Mouse (Mus musculus): Measurements from ENCODE around the gene Ms4a5. TPM values are rescaled to one million over a fixed set of nuclear protein-coding genes. Genes with fewer than 3 reads are reported as not detected.

The Ms4a5 gene
- polyA plus RNA-seq, 1 experiment from 2014 or later = not detected

DNA sequence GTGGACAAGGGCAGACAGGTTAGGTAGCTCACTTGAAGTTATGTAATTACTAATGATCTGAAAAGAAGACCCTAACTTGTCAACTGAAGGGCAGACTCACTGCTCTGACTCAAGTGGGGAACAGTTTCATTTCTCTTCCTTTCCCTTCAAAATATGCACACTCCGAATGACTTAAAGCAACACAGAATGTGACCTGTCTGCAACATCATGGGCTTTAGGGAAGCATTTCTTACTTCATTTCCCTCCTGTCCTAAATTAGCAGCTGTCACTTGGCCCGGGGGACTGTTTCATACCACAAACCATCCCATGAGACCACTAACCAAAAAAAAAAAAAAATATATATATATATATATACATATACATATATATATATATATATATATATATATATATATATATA lies 22.2 kb downstream of the Ms4a5 start:
- Histone ChIP-seq H3K9me3 (ENCODE audit: low read depth, low read length) (no peaks in the 10 kb centered on the region), H3K4me1 (ENCODE audit: insufficient read depth) (no peaks in the 10 kb centered on the region), H3K27me3 (ENCODE audit: insufficient read depth, low read length) (no peaks in the 10 kb centered on the region), H3K27ac (ENCODE audit: low read depth) (no peak overlapping the region), H3K4me3 (ENCODE audit: low read depth, low read length) (no peak overlapping the region), H3K9ac (no peak overlapping the region), H3K36me3 (ENCODE audit: insufficient read depth) (no peaks in the 10 kb centered on the region), H3K4me2 (no peak overlapping the region)
- WGBS = 85% methylated on average over 2 of the region's 2 CpGs
- DNase-seq = no peak
- ATAC-seq (ENCODE audit: insufficient read depth) = no peak
- no peak for TF ChIP-seq CTCF (IDR thresholded peaks at IDR 0.05; ENCODE audit: low read depth)

DNA sequence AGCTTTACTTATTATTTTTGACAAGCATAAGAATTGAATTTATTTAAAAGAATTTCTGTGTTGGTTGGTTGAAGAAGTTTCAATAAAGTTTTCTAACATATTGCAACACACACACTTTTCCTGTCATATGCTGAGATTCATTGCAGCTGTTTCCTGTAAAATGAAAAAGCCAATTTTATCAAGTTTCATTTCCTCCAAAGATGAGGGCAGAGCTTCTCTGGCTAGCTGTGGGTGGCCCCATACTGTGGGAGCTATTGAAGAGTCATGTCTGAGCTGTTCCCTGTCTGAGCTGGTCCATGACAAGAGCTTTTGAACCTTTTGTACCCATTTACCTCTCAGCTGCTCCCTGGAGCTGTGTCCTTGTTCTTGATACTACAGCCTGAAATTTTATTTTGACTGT lies 39.4 kb downstream of the Ms4a5 start:
- DNase-seq = peak; percentile 24
- Histone ChIP-seq H3K9ac (no peak overlapping the region), H3K36me3 (ENCODE audit: insufficient read depth) (no peaks in the 10 kb centered on the region), H3K9me3 (ENCODE audit: low read depth, low read length) (no peaks in the 10 kb centered on the region), H3K27me3 (ENCODE audit: insufficient read depth, low read length) (no peaks in the 10 kb centered on the region), H3K27ac (ENCODE audit: low read depth) (no peak overlapping the region), H3K4me3 (ENCODE audit: low read depth, low read length) (no peak overlapping the region), H3K4me2 (no peak overlapping the region), H3K4me1 (ENCODE audit: insufficient read depth) (no peaks in the 10 kb centered on the region)
- ATAC-seq (ENCODE audit: insufficient read depth) = no peak
- TF ChIP-seq CTCF (IDR thresholded peaks at IDR 0.05; ENCODE audit: low read depth) = no peak

DNA sequence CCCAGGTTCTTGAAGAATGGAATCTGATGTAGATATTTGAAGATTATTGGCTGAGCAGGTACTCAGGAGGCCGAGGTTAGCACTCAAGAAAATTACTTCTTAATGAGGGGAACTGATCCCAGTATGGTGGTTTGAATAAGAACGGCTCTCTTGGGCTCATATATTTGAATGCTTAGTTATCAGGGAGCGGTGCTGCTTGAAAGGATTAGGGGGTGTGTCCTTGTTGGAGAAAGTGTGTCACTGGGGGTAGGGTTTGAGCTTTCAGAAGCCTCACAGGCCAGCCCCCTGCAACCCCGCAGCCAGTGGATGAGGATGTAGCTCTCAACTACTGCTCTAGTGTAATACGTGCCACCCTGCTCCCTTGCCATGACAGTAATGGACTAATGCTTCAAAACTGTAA lies 41.1 kb downstream of the Ms4a5 start:
- H3K9me3 ChIP-seq (ENCODE audit: low read depth, low read length) = no peaks in the 10 kb centered on the region

DNA sequence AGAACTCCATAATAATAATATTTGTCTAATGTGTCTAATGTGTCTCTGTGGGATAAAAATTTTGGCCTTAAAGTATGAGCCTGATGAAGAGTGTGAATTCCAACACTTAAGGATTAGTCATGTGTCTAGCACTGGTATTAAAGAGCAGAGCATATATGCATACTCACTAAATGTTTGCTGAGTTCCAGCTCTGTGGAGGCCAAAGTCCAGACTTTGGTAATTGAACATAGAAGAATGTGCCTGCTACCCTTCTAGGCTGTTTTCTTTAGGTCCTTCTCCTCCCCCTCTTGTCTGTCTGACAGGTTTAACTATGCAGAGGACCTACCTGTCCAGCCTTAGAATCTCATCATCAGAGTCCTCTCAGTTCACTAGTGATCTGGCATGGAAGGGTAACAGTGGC lies 47.9 kb downstream of the Ms4a5 start:
- H3K27ac ChIP-seq (ENCODE audit: low read depth) = no peak overlapping the region
- H3K9me3 ChIP-seq (ENCODE audit: low read depth, low read length) = no peaks in the 10 kb centered on the region
- DNase-seq = no peak
- no peaks in the 10 kb centered on the region for H3K27me3 ChIP-seq (ENCODE audit: insufficient read depth, low read length)
- no peak for TF ChIP-seq CTCF (IDR thresholded peaks at IDR 0.05; ENCODE audit: low read depth)
- H3K9ac ChIP-seq = no peak overlapping the region
- no peak overlapping the region for H3K4me2 ChIP-seq
- no peak for ATAC-seq (ENCODE audit: insufficient read depth)
- H3K36me3 ChIP-seq (ENCODE audit: insufficient read depth) = no peaks in the 10 kb centered on the region
- H3K4me1 ChIP-seq (ENCODE audit: insufficient read depth) = no peaks in the 10 kb centered on the region
- H3K4me3 ChIP-seq (ENCODE audit: low read depth, low read length) = no peak overlapping the region

More for the DNA sequence above, 41.1 kb downstream of the Ms4a5 start:
- no peak for TF ChIP-seq CTCF (IDR thresholded peaks at IDR 0.05; ENCODE audit: low read depth)
- H3K36me3 ChIP-seq (ENCODE audit: insufficient read depth) = no peaks in the 10 kb centered on the region
- WGBS = 57% methylated on average over 5 of the region's 5 CpGs
- no peak overlapping the region for H3K9ac ChIP-seq
- H3K27ac ChIP-seq (ENCODE audit: low read depth) = no peak overlapping the region
- no peaks in the 10 kb centered on the region for H3K27me3 ChIP-seq (ENCODE audit: insufficient read depth, low read length)
- no peak for ATAC-seq (ENCODE audit: insufficient read depth)
- H3K4me2 ChIP-seq = no peak overlapping the region
- no peak overlapping the region for H3K4me3 ChIP-seq (ENCODE audit: low read depth, low read length)
- no peaks in the 10 kb centered on the region for H3K4me1 ChIP-seq (ENCODE audit: insufficient read depth)
- DNase-seq = no peak

DNA sequence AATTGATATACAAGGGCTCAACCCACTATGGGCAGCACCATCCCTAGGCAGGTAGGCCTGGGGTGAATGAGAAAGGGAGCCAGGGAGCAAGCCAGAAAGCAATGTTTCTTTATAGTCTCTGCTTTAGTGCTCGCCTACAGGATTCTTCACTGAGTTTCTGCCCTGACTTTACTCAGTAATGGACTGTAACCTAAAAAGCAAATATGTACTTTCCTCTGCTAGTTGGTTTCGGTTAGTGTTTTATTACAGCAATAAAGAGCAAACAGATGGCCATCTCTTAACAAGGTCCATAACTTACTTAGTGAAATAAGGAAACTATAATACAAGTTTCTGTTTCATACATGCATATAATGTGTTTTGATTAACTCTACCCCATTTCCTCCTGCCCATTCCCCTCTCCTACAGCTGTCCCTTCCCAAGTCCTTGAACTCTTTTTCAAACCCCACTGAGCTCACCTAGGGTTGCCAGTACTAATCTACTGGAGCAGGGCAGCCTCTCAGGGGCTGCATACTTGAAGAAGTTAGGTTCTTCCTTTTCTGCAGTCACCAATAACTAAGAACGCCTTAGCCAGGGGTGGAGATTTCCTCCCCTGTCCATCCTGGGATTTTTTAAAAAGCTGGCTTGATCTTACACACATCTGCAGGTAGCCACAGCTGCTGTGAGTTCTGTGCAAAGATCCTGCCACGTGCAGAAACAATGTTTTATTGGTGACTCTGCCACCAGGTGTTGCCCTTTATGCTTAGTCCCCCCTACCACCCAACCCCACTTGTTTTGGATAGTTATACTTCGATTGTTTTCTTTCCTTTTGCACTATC lies 48.5 kb downstream of the Ms4a5 start:
- no peak for TF ChIP-seq CTCF (IDR thresholded peaks at IDR 0.05; ENCODE audit: low read depth)
- Histone ChIP-seq H3K36me3 (ENCODE audit: insufficient read depth) (no peaks in the 10 kb centered on the region), H3K27me3 (ENCODE audit: insufficient read depth, low read length) (no peaks in the 10 kb centered on the region), H3K27ac (ENCODE audit: low read depth) (no peak overlapping the region), H3K4me1 (ENCODE audit: insufficient read depth) (no peaks in the 10 kb centered on the region), H3K4me2 (no peak overlapping the region), H3K4me3 (ENCODE audit: low read depth, low read length) (no peak overlapping the region), H3K9ac (no peak overlapping the region), H3K9me3 (ENCODE audit: low read depth, low read length) (no peaks in the 10 kb centered on the region)
- DNase-seq = no peak
- no peak for ATAC-seq (ENCODE audit: insufficient read depth)
- 57% methylated on average over 5 of the region's 5 CpGs for WGBS

DNA sequence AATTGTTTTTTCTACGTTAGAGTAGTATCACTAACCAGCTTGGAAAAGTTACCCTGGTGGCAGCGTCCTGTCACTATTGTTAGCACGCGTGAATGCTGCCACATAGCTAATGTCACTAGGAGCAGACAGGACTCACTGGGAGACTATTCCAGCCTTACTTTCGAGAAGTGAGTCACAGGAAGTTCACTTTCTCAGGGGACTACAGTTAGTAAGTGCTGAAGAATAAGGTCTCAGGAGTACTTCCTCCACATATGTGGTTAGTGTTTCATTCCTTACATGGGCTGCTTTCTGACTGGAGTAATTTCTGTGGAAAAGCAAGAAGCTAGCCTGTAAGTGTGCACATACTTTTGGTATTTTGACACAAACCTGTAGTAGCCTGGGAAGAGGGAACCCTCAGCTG lies 49.4 kb downstream of the Ms4a5 start:
- H3K4me1 ChIP-seq (ENCODE audit: insufficient read depth) = no peaks in the 10 kb centered on the region
- no peak overlapping the region for H3K9ac ChIP-seq
- DNase-seq (no peak), ATAC-seq (ENCODE audit: insufficient read depth) (no peak)
- TF ChIP-seq CTCF (IDR thresholded peaks at IDR 0.05; ENCODE audit: low read depth) = no peak
- no peaks in the 10 kb centered on the region for H3K27me3 ChIP-seq (ENCODE audit: insufficient read depth, low read length)
- no peaks in the 10 kb centered on the region for H3K36me3 ChIP-seq (ENCODE audit: insufficient read depth)
- WGBS = 77% methylated on average over 5 of the region's 5 CpGs
- no peak overlapping the region for H3K4me2 ChIP-seq
- H3K27ac ChIP-seq (ENCODE audit: low read depth) = no peak overlapping the region
- H3K9me3 ChIP-seq (ENCODE audit: low read depth, low read length) = no peaks in the 10 kb centered on the region
- H3K4me3 ChIP-seq (ENCODE audit: low read depth, low read length) = no peak overlapping the region

DNA sequence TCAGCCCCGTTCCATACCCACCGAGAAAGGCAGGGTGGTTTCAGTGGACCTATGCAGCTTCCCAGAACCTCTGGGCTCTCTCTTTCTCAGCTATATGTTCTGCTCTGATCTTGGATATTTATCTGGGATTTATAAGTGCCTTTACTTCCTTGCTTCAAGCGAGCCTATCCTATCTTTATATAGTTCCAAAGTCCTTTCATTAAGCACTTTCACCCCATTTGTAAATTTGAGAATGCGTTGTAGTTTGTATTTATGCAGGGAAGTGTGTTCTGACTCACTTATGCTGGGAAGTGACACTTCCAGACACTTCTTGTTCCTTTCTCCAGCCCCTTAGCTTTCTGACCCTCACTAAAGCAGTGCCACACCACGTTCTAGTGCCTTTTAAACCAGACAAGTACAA lies 51.3 kb downstream of the Ms4a5 start, which contains the start of gene Ms4a12:
Ms4a12 (minus strand) TSS at position 101 of the 400 bp plus-strand sequence.
- no peaks in the 10 kb centered on the region for H3K36me3 ChIP-seq (ENCODE audit: insufficient read depth)
- H3K4me2 ChIP-seq = no peak within 1 kb of the TSS
- TF ChIP-seq CTCF (IDR thresholded peaks at IDR 0.05; ENCODE audit: low read depth) = no peak
- no peak for ATAC-seq (ENCODE audit: insufficient read depth)
- 51% methylated on average over 5 of the region's 5 CpGs for WGBS
- no peak within 1 kb of the TSS for H3K4me3 ChIP-seq (ENCODE audit: low read depth, low read length)
- H3K9ac ChIP-seq = no peak within 1 kb of the TSS
- DNase-seq = no peak
- no peak within 1 kb of the TSS for H3K27ac ChIP-seq (ENCODE audit: low read depth)
- no peaks in the 10 kb centered on the region for H3K9me3 ChIP-seq (ENCODE audit: low read depth, low read length)
- H3K27me3 ChIP-seq (ENCODE audit: insufficient read depth, low read length) = no peaks in the 10 kb centered on the region
- H3K4me1 ChIP-seq (ENCODE audit: insufficient read depth) = no peaks in the 10 kb centered on the region

Other genes starting within 250 kb of the Ms4a5 start
- gene Ms4a8a, start 202.8 kb downstream of the Ms4a5 start, polyA plus RNA-seq (2014; fragmentation: Nextera tagmentation; extraction: Ambion mirVana) = 0.18 TPM in 1 of 2 replicates, not detected in the other
- gene 1700017D01Rik, start 153.0 kb downstream of the Ms4a5 start, polyA plus RNA-seq (2014; fragmentation: Nextera tagmentation; extraction: Ambion mirVana) = not detected in 2 replicates
- not detected in 2 replicates for gene 1700025F22Rik, start 118.6 kb downstream of the Ms4a5 start, polyA plus RNA-seq (2014; fragmentation: Nextera tagmentation; extraction: Ambion mirVana)
- gene Ms4a13, start 87.1 kb downstream of the Ms4a5 start, polyA plus RNA-seq (2014; fragmentation: Nextera tagmentation; extraction: Ambion mirVana) = not detected in 2 replicates
- not detected in 2 replicates for gene Ms4a12, start 51.4 kb downstream of the Ms4a5 start, polyA plus RNA-seq (2014; fragmentation: Nextera tagmentation; extraction: Ambion mirVana)
- not detected in 2 replicates for gene Ms4a1, start 17.6 kb downstream of the Ms4a5 start, polyA plus RNA-seq (2014; fragmentation: Nextera tagmentation; extraction: Ambion mirVana)
- 0.05 TPM in 1 of 2 replicates, not detected in the other for gene Ms4a14, start 30.6 kb upstream of the Ms4a5 start, polyA plus RNA-seq (2014; fragmentation: Nextera tagmentation; extraction: Ambion mirVana)
- 3.0 and 5.0 TPM in 2 replicates for gene Ms4a7, start 52.3 kb upstream of the Ms4a5 start, polyA plus RNA-seq (2014; fragmentation: Nextera tagmentation; extraction: Ambion mirVana)
- gene Ms4a4a, start 91.7 kb upstream of the Ms4a5 start, polyA plus RNA-seq (2014; fragmentation: Nextera tagmentation; extraction: Ambion mirVana) = 3.5 and 5.1 TPM in 2 replicates
- gene Ms4a4c, start 120.9 kb upstream of the Ms4a5 start, polyA plus RNA-seq (2014; fragmentation: Nextera tagmentation; extraction: Ambion mirVana) = 0.63 and 1.5 TPM in 2 replicates
- gene Ms4a4b, start 159.7 kb upstream of the Ms4a5 start, polyA plus RNA-seq (2014; fragmentation: Nextera tagmentation; extraction: Ambion mirVana) = 0.18 TPM in 1 of 2 replicates, not detected in the other
- 6.3 and 7.1 TPM in 2 replicates for gene Ms4a6c, start 185.5 kb upstream of the Ms4a5 start, polyA plus RNA-seq (2014; fragmentation: Nextera tagmentation; extraction: Ambion mirVana)
- gene Gm8369, start 202.1 kb upstream of the Ms4a5 start, polyA plus RNA-seq (2014; fragmentation: Nextera tagmentation; extraction: Ambion mirVana) = not detected in 2 replicates
- gene Ms4a6b, start 232.6 kb upstream of the Ms4a5 start, polyA plus RNA-seq (2014; fragmentation: Nextera tagmentation; extraction: Ambion mirVana) = 5.2 and 6.1 TPM in 2 replicates